Mouse (Mus musculus) lung, postnatal 0 days (tissue): ENCODE measurements around the gene Il16.

Experiments
- CTCF ChIP-seq: IDR thresholded peaks from 2 replicates; pipeline ENCODE4 v1.5.1; 2016; ENCODE audit warnings: antibody characterized with exemption, mild to moderate bottlenecking
- EP300 ChIP-seq: IDR thresholded peaks from 2 replicates; pipeline ENCODE4 v1.6.1; 2016; ENCODE audit warnings: antibody characterized with exemption, mild to moderate bottlenecking, control low read depth

DNA sequence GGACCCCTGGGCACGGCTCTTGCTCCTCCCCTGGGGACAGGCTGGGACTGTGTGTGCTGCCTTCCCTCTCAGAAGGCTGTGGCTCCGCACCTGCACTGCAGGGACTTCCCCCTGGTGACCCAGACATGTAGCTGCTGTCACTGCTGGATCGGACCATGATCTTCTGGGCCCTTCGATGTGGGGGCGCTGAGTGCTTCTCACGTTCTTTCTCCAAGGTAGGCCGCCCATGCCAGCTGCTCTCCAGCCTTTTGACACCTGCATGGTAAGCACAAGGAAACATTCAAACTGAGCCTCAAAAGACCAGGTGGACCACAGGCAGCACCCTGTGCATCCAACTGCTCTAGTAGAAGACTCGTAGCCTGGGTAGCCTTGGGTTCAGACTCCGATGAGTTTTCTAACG, 84.5 kb downstream of the Il16 start:
- TF ChIP-seq CTCF (no peak), EP300 (no peak)
